Mouse (Mus musculus): ENCODE measurements around the gene Zfp3. TPM values are rescaled to one million over a fixed set of nuclear protein-coding genes. Genes with fewer than 3 reads are reported as not detected.
A peak's percentile ranks its signal among the peaks of the same experiment; 100 is the strongest.
"Not testable (repeated sequence)": the region's sequence is repeated elsewhere in the genome, so short reads cannot be mapped to it uniquely, and the experiment has no call there.

The Zfp3 gene
- total and polyA plus RNA-seq, 3 experiments = 2.8 to 12.8 (median 5.6) TPM

- H3K36me3 ChIP-seq (replicated peaks) = no peaks in the 10 kb centered on the region
- peaks cover 4% of the 10 kb centered on the region; the same call in 1 of the 2 replicates for H3K9me3 ChIP-seq (replicated peaks)
- peaks cover 11% of the 10 kb centered on the region for H3K4me1 ChIP-seq (ENCODE audit: insufficient read depth, low read depth, low read length)
- DNase-seq (ENCODE audit: low spot score) (no peak), ATAC-seq (ENCODE audit: extremely low read depth, insufficient number of reproducible peaks, low FRiP score, poor library complexity, severe bottlenecking) (no peak)
- TF ChIP-seq CTCF (IDR thresholded peaks at IDR 0.05; ENCODE audit: low read depth, low read length) (no peak), POLR2AphosphoS5 (IDR thresholded peaks at IDR 0.05; ENCODE audit: insufficient replicate concordance, low read depth, low read length) (no peak), GATA1 (IDR thresholded peaks at IDR 0.05; ENCODE audit: borderline replicate concordance, low read length) (no peak), GATA2 (IDR thresholded peaks at IDR 0.05; ENCODE audit: borderline replicate concordance, low read depth, low read length) (no peak), TAL1 (conservative IDR thresholded peaks at IDR 0.05; ENCODE audit: low read depth, low read length) (no peak)
- H3K27me3 ChIP-seq (ENCODE audit: insufficient read depth, low read length) = peaks cover 24% of the 10 kb centered on the region
- no peak overlapping the region for H3K4me3 ChIP-seq (ENCODE audit: low read depth, low read length)
Measured at GRCm38 (mm10) chr11:70752337-70753017, 11.5 kb upstream of the Zfp3 start.

DNA sequence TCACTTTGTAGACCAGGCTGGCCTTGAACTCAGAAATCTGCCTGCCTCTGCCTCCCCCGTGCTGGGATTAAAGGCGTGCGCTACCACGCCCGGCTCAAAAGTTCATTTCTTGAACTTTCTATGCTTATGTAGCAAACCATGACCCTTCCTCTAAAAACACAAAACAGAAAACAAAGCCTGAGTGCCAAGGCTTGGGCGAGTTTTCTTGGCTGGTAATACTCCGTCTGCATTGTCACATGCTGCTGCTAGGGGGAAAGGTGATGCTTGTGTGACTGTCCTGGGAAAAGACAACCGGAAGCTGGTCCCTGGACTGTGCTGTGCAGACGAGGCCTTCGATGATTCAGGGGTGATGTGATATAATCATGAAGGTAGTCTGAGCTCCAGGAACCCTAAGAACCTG is 10.9 kb upstream of the Zfp3 start:
- ATAC-seq (ENCODE audit: extremely low read depth, insufficient number of reproducible peaks, low FRiP score, poor library complexity, severe bottlenecking) (no peak), DNase-seq (ENCODE audit: low spot score) (no peak)
- Histone ChIP-seq H3K4me1 (ENCODE audit: insufficient read depth, low read depth, low read length) (peaks cover 11% of the 10 kb centered on the region), H3K4me3 (ENCODE audit: low read depth, low read length) (no peak overlapping the region), H3K9me3 (replicated peaks) (peaks cover 4% of the 10 kb centered on the region; the same call in 1 of the 2 replicates), H3K36me3 (replicated peaks) (no peaks in the 10 kb centered on the region), H3K27me3 (ENCODE audit: insufficient read depth, low read length) (peaks cover 25% of the 10 kb centered on the region)
- TF ChIP-seq CTCF (IDR thresholded peaks at IDR 0.05; ENCODE audit: low read depth, low read length) (no peak), POLR2AphosphoS5 (IDR thresholded peaks at IDR 0.05; ENCODE audit: insufficient replicate concordance, low read depth, low read length) (no peak), TAL1 (conservative IDR thresholded peaks at IDR 0.05; ENCODE audit: low read depth, low read length) (no peak), GATA2 (IDR thresholded peaks at IDR 0.05; ENCODE audit: borderline replicate concordance, low read depth, low read length) (no peak), GATA1 (IDR thresholded peaks at IDR 0.05; ENCODE audit: borderline replicate concordance, low read length) (no peak)

DNA sequence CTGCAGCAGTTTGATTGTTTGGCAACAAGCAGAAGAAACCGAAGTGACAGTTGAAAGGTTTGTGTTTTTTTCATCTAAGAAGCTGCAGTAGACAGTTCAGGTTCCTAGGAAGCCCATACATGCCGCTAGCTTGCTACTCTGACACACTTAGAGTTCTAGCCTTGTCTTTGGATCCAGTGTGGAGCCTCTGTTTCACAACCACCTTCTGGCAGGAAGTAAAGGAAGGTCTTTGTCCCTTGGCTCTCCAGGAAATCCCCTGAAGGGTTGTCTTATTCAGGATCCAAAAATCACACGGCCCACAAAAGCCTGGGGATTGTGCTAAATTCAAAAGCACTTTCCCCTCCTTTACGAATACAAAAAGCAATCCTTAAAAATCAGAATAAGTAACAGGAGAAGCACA is 9.5 kb upstream of the Zfp3 start:
- ATAC-seq (ENCODE audit: extremely low read depth, insufficient number of reproducible peaks, low FRiP score, poor library complexity, severe bottlenecking) (no peak), DNase-seq (ENCODE audit: low spot score) (no peak)
- TF ChIP-seq GATA2 (IDR thresholded peaks at IDR 0.05; ENCODE audit: borderline replicate concordance, low read depth, low read length) (no peak), GATA1 (IDR thresholded peaks at IDR 0.05; ENCODE audit: borderline replicate concordance, low read length) (no peak), POLR2AphosphoS5 (IDR thresholded peaks at IDR 0.05; ENCODE audit: insufficient replicate concordance, low read depth, low read length) (no peak), CTCF (IDR thresholded peaks at IDR 0.05; ENCODE audit: low read depth, low read length) (no peak)
- no peaks in the 10 kb centered on the region for H3K9me3 ChIP-seq (replicated peaks)
- peaks cover 11% of the 10 kb centered on the region for H3K4me1 ChIP-seq (ENCODE audit: insufficient read depth, low read depth, low read length)
- peaks cover 27% of the 10 kb centered on the region for H3K27me3 ChIP-seq (ENCODE audit: insufficient read depth, low read length)
- no peaks in the 10 kb centered on the region for H3K36me3 ChIP-seq (replicated peaks)
- H3K4me3 ChIP-seq (ENCODE audit: low read depth, low read length) = no peak overlapping the region

DNA sequence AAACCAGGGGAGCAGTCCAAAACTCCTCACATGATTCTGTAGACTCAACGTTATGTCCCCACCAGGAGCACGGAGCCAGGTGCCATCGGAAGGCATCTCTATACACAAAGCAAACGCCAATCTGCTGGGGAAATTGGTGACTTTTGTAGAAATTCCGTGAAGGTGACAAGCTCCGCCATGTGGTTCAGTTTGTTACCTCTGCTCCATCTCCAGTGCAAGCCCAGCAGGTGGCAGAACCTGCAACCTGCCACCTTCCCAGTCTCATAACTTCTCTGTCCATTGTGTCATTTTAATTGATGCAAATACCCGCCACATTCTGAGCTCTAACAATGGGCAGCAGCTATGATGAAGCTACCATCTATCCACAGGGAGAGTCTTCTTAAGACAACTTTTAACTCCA is 9.1 kb upstream of the Zfp3 start:
- DNase-seq (ENCODE audit: low spot score) = no peak

DNA sequence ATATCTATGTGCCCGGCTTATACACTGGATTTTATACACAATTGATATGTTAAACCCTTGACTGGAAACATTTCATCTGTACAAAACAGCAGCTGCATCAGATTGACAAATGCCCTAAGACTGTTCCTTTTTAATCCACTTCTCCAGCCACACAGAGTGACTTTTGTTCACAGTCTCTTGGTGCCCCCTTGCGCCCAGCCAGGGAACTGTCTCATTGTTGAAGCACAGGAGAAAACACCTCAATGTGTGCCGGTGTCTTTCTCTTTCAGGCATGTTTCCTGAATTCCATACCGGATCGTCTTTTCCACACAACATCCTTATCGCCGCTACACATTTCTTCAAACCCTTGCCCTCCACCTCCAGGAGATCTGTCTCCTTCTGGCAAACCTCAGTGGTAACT is 8.4 kb upstream of the Zfp3 start:
- no peaks in the 10 kb centered on the region for H3K36me3 ChIP-seq (replicated peaks)
- H3K4me3 ChIP-seq (ENCODE audit: low read depth, low read length) = no peak overlapping the region
- H3K9me3 ChIP-seq (replicated peaks) = no peaks in the 10 kb centered on the region
- TF ChIP-seq CTCF (IDR thresholded peaks at IDR 0.05; ENCODE audit: low read depth, low read length) (peak; percentile 81), POLR2AphosphoS5 (IDR thresholded peaks at IDR 0.05; ENCODE audit: insufficient replicate concordance, low read depth, low read length) (no peak), GATA2 (IDR thresholded peaks at IDR 0.05; ENCODE audit: borderline replicate concordance, low read depth, low read length) (no peak), GATA1 (IDR thresholded peaks at IDR 0.05; ENCODE audit: borderline replicate concordance, low read length) (no peak), TAL1 (conservative IDR thresholded peaks at IDR 0.05; ENCODE audit: low read depth, low read length) (no peak)
- ATAC-seq (ENCODE audit: extremely low read depth, insufficient number of reproducible peaks, low FRiP score, poor library complexity, severe bottlenecking) (peak; percentile 15; the same call in 1 of the 2 replicates), DNase-seq (ENCODE audit: low spot score) (peak; percentile 49)
- peaks cover 27% of the 10 kb centered on the region for H3K27me3 ChIP-seq (ENCODE audit: insufficient read depth, low read length)
- peaks cover 11% of the 10 kb centered on the region for H3K4me1 ChIP-seq (ENCODE audit: insufficient read depth, low read depth, low read length)

More for the DNA sequence above, 9.1 kb upstream of the Zfp3 start:
- H3K4me1 ChIP-seq (ENCODE audit: insufficient read depth, low read depth, low read length) = peaks cover 11% of the 10 kb centered on the region
- TF ChIP-seq GATA1 (IDR thresholded peaks at IDR 0.05; ENCODE audit: borderline replicate concordance, low read length) = no peak
- TF ChIP-seq GATA2 (IDR thresholded peaks at IDR 0.05; ENCODE audit: borderline replicate concordance, low read depth, low read length) = no peak
- TF ChIP-seq CTCF (IDR thresholded peaks at IDR 0.05; ENCODE audit: low read depth, low read length) = no peak
- no peak for TF ChIP-seq POLR2AphosphoS5 (IDR thresholded peaks at IDR 0.05; ENCODE audit: insufficient replicate concordance, low read depth, low read length)
- TF ChIP-seq TAL1 (conservative IDR thresholded peaks at IDR 0.05; ENCODE audit: low read depth, low read length) = no peak
- ATAC-seq (ENCODE audit: extremely low read depth, insufficient number of reproducible peaks, low FRiP score, poor library complexity, severe bottlenecking) = no peak
- no peaks in the 10 kb centered on the region for H3K9me3 ChIP-seq (replicated peaks)
- peaks cover 27% of the 10 kb centered on the region for H3K27me3 ChIP-seq (ENCODE audit: insufficient read depth, low read length)
- no peak overlapping the region for H3K4me3 ChIP-seq (ENCODE audit: low read depth, low read length)
- no peaks in the 10 kb centered on the region for H3K36me3 ChIP-seq (replicated peaks)

DNA sequence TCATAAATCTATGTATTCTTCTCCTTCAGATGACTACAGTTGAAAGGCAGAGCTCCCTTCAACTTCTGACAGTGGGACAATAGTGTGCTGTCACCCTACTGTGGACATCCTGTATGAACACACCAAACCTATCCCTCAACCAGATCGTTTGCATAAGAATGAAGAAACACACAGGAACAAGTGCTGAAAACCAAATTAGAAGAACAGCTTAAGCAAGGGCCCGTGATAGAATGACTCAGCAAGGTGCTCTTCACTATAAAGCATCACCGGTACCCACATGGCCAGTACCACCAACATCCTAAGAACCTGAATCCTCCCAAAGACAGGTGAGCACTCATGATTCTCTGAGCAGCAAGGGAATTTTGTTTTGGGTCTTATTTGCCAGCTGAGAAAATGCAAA is 3.6 kb upstream of the Zfp3 start:
- H3K36me3 ChIP-seq (replicated peaks); ATAC-seq (ENCODE audit: extremely low read depth, insufficient number of reproducible peaks, low FRiP score, poor library complexity, severe bottlenecking); DNase-seq (ENCODE audit: low spot score); H3K9me3 ChIP-seq (replicated peaks); H3K4me3 ChIP-seq (ENCODE audit: low read depth, low read length): not testable (repeated sequence)
- Histone ChIP-seq H3K4me1 (ENCODE audit: insufficient read depth, low read depth, low read length) (peaks cover 17% of the 10 kb centered on the region), H3K27me3 (ENCODE audit: insufficient read depth, low read length) (peaks cover 23% of the 10 kb centered on the region)
